Mouse (Mus musculus) heart, embryonic 16.5 days (tissue): ENCODE measurements around the gene Slc6a14. TPM values are rescaled to one million over a fixed set of nuclear protein-coding genes. Genes with fewer than 3 reads are reported as not detected.

ENCODE experiments used
- ATAC-seq: fragments of 200-750 bp; cut with Nextera tagmentation; replicated peaks from 2 replicates; pipeline ENCODE4 v1.8.0; 2017; ENCODE audit warnings: moderate number of reproducible peaks; ENCODE audit not compliant: insufficient read depth, low FRiP score; ENCODE audit errors: extremely low read depth
- H3K27ac ChIP-seq: fragments of 300-500 bp; sonication (generic); 2 replicates; pipeline ENCODE4 v1.5.1; 2014; ENCODE audit warnings: mild to moderate bottlenecking, low read length, control low read depth, moderate library complexity
- H3K27me3 ChIP-seq: fragments of 300-500 bp; sonication (generic); 2 replicates; pipeline ENCODE4 v1.6.1; 2014; ENCODE audit warnings: low read length, mixed read lengths; ENCODE audit not compliant: control insufficient read depth, insufficient read depth
- H3K36me3 ChIP-seq: fragments of 300-500 bp; sonication (generic); 2 replicates; pipeline ENCODE4 v1.6.1; 2014; ENCODE audit not compliant: control insufficient read depth, insufficient read depth
- H3K4me1 ChIP-seq: fragments of 300-500 bp; sonication (generic); 2 replicates; pipeline ENCODE4 v1.6.1; 2014; ENCODE audit warnings: low read length, mixed read lengths; ENCODE audit not compliant: control insufficient read depth, insufficient read depth
- H3K4me2 ChIP-seq: fragments of 300-500 bp; sonication (generic); 2 replicates; pipeline ENCODE4 v1.6.1; 2014; ENCODE audit warnings: low read depth, mild to moderate bottlenecking, control low read depth, low read length
- H3K4me3 ChIP-seq: fragments of 300-500 bp; sonication (generic); 2 replicates; pipeline ENCODE4 v1.5.1; 2014; ENCODE audit warnings: mild to moderate bottlenecking, control low read depth, low read length
- H3K9ac ChIP-seq: fragments of 300-500 bp; sonication (generic); 2 replicates; pipeline ENCODE4 v1.6.1; 2014; ENCODE audit warnings: low read length, control low read depth
- H3K9me3 ChIP-seq: fragments of 300-500 bp; sonication (generic); replicated peaks from 2 replicates; pipeline ENCODE4 v1.6.1; 2016; ENCODE audit warnings: low read length; ENCODE audit not compliant: control insufficient read depth
- WGBS: fragments of 180-500 bp; shearing (Covaris S2); extraction: QIAGEN DNeasy Blood & Tissue Kit; methylation state at CpG from one replicate; pipeline ENCODE4 v1.1.7; 2014; 5-methylcytosine and 5-hydroxymethylcytosine counted together
- polyA plus RNA-seq: library from polyadenylated mRNA; unstranded; fragments of >200 nt; fragmentation: Nextera tagmentation; extraction: Ambion mirVana; gene quantifications from 2 replicates; pipeline ENCODE4 v1.2.1, GENCODE M21; 2015

The Slc6a14 gene
- 0.11 and 1.6 TPM in 2 replicates for polyA plus RNA-seq

DNA sequence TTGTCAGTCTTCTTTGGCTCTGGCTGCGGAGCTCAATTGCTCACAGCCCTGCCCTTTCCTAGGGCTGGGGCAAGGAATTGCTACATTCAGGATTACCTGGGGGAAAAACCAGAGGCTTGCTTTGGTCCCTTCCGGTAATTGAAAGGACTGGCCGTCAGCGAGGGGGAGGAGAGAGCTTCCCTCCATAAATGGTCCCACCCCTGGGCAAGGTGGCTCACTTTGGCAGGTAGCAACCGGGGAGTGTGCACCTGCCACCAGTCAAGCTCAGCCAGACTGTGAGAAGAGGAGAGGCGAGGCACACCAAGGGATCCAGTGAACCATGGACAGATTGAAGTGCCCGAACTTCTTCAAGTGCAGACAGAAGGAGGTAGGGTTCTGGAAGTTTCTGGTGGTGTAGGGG is at the start of gene Slc6a14:
Gene Slc6a14, plus strand, starts transcription at position 68 of the 400 bp plus-strand sequence.
- no peak for ATAC-seq
- H3K4me1 ChIP-seq = no peaks in the 10 kb centered on the region
- no peak within 1 kb of the TSS for H3K4me3 ChIP-seq
- no peaks in the 10 kb centered on the region for H3K9me3 ChIP-seq
- H3K27ac ChIP-seq = no peak within 1 kb of the TSS
- H3K36me3 ChIP-seq = no peaks in the 10 kb centered on the region
- no peaks in the 10 kb centered on the region for H3K27me3 ChIP-seq
- H3K9ac ChIP-seq = no peak within 1 kb of the TSS
- WGBS = 66% methylated on average over 7 of the region's 7 CpGs
- no peak within 1 kb of the TSS for H3K4me2 ChIP-seq

DNA sequence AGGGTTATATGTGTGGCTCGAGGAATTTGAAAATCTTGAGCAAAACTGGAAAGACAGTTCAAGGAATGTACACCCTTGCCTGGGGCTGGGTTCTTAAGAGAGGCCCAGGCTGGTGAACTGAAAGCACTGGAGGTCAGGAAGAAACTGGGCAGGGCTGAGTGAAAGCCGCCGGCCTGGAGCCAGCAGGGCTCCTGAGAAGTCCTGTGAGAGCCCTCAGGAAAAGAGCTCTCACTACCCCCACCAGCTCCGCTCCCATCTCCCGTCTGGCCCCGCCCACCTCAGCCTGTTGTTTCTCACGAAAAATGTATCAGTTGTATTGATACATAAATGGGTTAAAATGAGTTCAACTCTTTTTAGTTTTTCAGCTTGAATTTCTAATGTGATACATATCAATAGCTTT is 43.8 kb upstream of the Slc6a14 start:
- Histone ChIP-seq H3K9ac (no peak overlapping the region), H3K4me1 (no peaks in the 10 kb centered on the region), H3K36me3 (no peaks in the 10 kb centered on the region), H3K4me2 (no peak overlapping the region), H3K27me3 (no peaks in the 10 kb centered on the region), H3K9me3 (no peaks in the 10 kb centered on the region), H3K4me3 (no peak overlapping the region), H3K27ac (no peak overlapping the region)
- 13% methylated on average over 6 of the region's 7 CpGs for WGBS
- no peak for ATAC-seq

DNA sequence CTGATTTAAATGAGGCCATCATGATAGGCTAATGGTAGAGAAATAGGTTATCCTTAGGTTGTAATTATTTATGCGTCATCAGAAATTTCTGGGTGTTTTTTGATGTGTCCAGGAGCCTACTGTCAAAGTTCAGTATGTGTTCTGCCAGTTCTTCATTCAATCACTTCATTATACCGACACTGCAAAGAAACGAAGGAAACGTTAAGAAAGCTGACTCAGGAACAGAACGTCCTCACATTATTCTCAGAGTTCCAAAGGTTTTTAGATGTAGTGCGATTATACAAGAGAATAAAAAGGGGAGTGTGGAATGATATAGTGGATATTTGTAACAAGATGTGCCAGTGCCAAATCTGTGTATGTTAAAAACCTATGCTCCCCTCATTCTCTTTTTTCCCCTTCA is 19.5 kb upstream of the Slc6a14 start:
- Histone ChIP-seq H3K9me3 (no peaks in the 10 kb centered on the region), H3K27me3 (no peaks in the 10 kb centered on the region), H3K36me3 (no peaks in the 10 kb centered on the region), H3K9ac (no peak overlapping the region), H3K27ac (no peak overlapping the region), H3K4me3 (no peak overlapping the region), H3K4me1 (no peaks in the 10 kb centered on the region), H3K4me2 (no peak overlapping the region)
- WGBS = 69% methylated on average over 6 of the region's 6 CpGs
- no peak for ATAC-seq

DNA sequence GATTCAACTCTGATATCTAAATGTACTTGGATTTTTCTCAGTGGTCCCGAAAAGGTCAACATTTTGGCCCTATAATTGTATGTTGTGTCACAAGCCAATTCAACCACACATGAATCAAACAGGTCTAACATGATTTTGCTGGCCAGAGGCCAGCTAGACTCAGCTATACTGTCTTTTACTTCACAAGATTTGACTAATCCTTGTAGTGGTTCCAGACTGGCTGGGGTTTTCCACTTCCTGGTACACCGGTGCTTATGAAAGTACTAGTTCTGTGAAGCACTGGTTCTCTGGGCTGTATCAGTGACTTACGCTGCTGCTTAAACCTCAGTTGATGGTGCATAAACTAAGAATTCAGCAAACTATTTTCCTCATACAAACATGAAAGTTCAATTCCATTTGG is 19.0 kb upstream of the Slc6a14 start:
- no peaks in the 10 kb centered on the region for H3K36me3 ChIP-seq
- ATAC-seq = no peak
- H3K9me3 ChIP-seq = no peaks in the 10 kb centered on the region
- H3K4me1 ChIP-seq = no peaks in the 10 kb centered on the region
- 72% methylated on average over 3 of the region's 3 CpGs for WGBS
- H3K9ac ChIP-seq = no peak overlapping the region
- H3K4me3 ChIP-seq = no peak overlapping the region
- no peak overlapping the region for H3K27ac ChIP-seq
- no peaks in the 10 kb centered on the region for H3K27me3 ChIP-seq
- no peak overlapping the region for H3K4me2 ChIP-seq

DNA sequence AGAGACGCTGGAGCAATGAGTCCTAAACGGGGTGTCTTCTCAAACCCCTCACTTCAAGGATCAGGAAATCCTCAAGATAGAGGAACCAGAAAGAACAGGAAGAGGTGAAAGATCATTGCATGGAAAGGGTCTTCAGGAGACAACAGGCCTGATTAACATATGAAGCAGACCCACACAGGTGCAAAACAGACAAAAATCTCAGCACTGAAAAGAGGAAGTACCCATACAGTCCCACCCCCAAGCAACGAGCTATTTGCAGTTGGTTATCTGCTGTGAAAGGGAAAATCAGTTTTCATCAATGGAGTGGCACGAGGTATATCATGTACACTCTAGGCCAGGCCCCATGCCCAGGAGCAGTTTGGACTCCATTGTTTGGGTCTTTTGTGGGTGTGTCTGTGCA is 13.1 kb upstream of the Slc6a14 start:
- no peaks in the 10 kb centered on the region for H3K27me3 ChIP-seq
- no peaks in the 10 kb centered on the region for H3K36me3 ChIP-seq
- ATAC-seq = no peak
- H3K9ac ChIP-seq = no peak overlapping the region
- H3K4me2 ChIP-seq = no peak overlapping the region
- H3K27ac ChIP-seq = no peak overlapping the region
- no peaks in the 10 kb centered on the region for H3K4me1 ChIP-seq
- no peaks in the 10 kb centered on the region for H3K9me3 ChIP-seq
- H3K4me3 ChIP-seq = no peak overlapping the region
- 71% methylated on average over 4 of the region's 4 CpGs for WGBS

DNA sequence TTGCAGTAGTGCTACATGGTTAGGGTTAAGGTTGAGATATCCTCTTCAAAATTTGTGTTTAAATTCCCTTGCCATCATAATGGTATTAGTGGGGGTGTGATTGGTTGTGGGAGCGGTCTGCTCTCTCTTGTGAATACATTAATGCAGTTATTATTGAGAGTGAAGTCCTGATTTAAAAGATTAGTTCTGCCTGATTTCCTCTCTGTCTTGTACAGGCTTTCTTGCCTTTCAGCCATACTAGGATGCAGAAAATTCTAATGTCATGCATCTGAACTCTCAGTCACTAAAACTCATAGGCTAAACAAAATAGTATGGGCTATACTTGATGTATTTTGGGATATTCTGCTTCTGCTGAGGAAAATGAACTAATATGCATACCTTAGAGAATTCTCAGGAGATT is 10.2 kb upstream of the Slc6a14 start:
- ATAC-seq = no peak
- no peak overlapping the region for H3K9ac ChIP-seq
- H3K27ac ChIP-seq = no peak overlapping the region
- H3K4me2 ChIP-seq = no peak overlapping the region
- H3K36me3 ChIP-seq = no peaks in the 10 kb centered on the region
- no peaks in the 10 kb centered on the region for H3K4me1 ChIP-seq
- no peaks in the 10 kb centered on the region for H3K9me3 ChIP-seq
- H3K4me3 ChIP-seq = no peak overlapping the region
- H3K27me3 ChIP-seq = no peaks in the 10 kb centered on the region
- 97% methylated on average over 1 of the region's 1 CpGs for WGBS

DNA sequence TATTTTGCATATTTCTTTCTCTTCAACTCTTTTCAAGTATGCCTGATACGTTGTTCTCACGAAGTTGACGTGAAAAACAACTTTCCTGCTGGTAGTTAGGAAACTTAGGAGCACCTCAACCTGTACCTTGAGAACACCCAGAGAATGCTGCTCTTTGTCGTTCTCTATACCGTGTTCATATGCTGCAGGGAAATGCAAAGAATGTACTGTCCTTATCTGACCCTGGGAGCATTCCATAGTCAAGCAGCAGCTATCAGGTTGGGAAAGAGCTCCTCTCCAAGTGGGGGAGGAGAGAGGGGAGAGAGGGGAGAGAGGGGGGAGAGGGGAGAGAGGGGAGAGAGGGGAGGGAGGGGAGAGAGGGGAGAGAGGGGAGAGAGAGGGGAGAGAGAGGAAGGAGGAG is 597 bp downstream of the Slc6a14 start:
- Histone ChIP-seq H3K4me2 (no peak overlapping the region), H3K27ac (no peak overlapping the region), H3K4me1 (no peaks in the 10 kb centered on the region), H3K27me3 (no peaks in the 10 kb centered on the region), H3K4me3 (no peak overlapping the region), H3K36me3 (no peaks in the 10 kb centered on the region), H3K9me3 (no peaks in the 10 kb centered on the region), H3K9ac (no peak overlapping the region)
- ATAC-seq = no peak
- 35% methylated on average over 5 of the region's 5 CpGs for WGBS

DNA sequence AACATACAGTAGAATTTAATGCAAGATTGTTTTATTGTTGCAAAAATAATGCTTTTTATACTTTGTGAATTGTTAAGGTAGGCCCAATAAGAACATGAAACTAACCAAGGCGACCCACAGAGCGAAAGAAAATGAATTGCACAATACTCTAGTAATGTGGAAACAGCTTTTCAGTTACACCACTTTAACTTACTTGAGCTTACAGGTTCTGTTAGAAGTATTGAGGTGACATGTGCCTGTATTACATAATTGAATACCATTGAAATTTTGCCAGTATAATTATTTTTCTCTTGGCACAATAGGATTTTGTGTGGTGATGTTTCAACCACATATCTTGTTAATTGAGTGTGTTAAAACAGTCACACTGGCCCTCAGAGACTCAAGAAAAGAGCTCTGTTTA is 2.2 kb downstream of the Slc6a14 start:
- Histone ChIP-seq H3K36me3 (no peaks in the 10 kb centered on the region), H3K9me3 (no peaks in the 10 kb centered on the region), H3K27ac (no peak overlapping the region), H3K9ac (no peak overlapping the region), H3K27me3 (no peaks in the 10 kb centered on the region), H3K4me3 (no peak overlapping the region), H3K4me1 (no peaks in the 10 kb centered on the region), H3K4me2 (no peak overlapping the region)
- 87% methylated on average over 2 of the region's 2 CpGs for WGBS
- no peak for ATAC-seq

DNA sequence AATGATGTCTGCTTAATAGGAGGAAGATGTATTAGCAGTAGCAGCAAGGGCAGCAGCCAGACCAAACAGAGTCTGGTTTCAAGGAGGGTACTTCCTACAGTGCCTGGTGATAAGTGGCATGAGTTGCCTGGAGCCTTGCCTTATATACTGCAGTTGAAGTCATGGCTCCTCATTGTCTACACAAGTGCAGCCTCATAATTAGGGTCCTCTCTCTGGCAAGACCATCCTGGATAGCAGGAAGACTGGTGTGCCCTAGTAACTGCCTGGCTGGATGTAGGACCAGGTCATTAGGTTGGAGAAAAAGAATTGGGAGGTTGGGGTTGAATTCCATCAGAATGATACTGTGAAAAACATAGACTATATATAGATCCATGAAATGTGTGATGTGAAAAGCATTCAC is 30.3 kb downstream of the Slc6a14 start, which contains the start of gene Gm28269:
Gene Gm28269, minus strand, starts transcription at position 101 of the 400 bp plus-strand sequence.
- H3K4me2 ChIP-seq = no peak within 1 kb of the TSS
- no peaks in the 10 kb centered on the region for H3K36me3 ChIP-seq
- ATAC-seq = no peak
- no peaks in the 10 kb centered on the region for H3K4me1 ChIP-seq
- no peaks in the 10 kb centered on the region for H3K27me3 ChIP-seq
- no peak within 1 kb of the TSS for H3K27ac ChIP-seq
- no peaks in the 10 kb centered on the region for H3K9me3 ChIP-seq
- no peak within 1 kb of the TSS for H3K4me3 ChIP-seq
- no peak within 1 kb of the TSS for H3K9ac ChIP-seq
